21 mouse cellular contexts compared by ENCODE assay signal in the genomic region with DNA sequence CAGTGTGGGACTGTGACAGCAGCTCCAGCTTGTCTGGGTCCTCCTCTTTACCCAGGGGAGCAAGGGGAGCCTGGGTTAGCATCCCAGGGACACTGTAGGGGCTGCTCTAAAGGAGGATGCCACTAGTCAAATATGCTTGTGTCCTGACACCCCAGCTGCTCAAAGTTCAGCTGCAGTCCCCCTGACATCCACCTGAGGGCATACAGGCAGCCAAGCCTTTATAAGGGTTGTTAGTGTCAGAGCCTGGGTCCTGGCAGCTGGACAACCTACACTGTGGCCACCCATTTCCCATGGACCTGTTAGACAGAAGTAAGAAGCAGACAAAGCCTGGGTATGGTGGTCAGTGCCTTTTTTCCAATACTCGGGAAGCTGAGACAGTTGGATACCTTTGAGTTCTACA. TPM values are rescaled to one million over a fixed set of nuclear protein-coding genes. Genes with fewer than 3 reads are reported as not detected.
DNase-seq lines count a peak whose midpoint lies in the region; ATAC-seq and TF ChIP-seq lines count a peak whose summit lies in the region.
"Had no signal": no experiment of that assay in that cellular context is flagged by ENCODE, and none has a peak within 500 bp of the region (broad histone marks: within the 10 kb centered on the region; RNA-seq: fewer than 3 reads in every experiment).

No protein-coding gene starts in this region.

- peak; percentile 48 for TF ChIP-seq CTCF in stomach, postnatal 0 days (IDR thresholded peaks at IDR 0.05; ENCODE audit: low read depth)

- no peak overlapping the region for H3K4me2 ChIP-seq in kidney, embryonic 15.5 days
- no peak overlapping the region for H3K4me2 ChIP-seq in stomach, postnatal 0 days (replicated peaks; ENCODE audit: low read depth)
- H3K4me2 ChIP-seq: embryonic facial prominence, embryonic 12.5 days; heart, embryonic 11.5 days; intestine, embryonic 15.5 days; limb, embryonic 13.5 days; midbrain, embryonic 15.5 days; stomach, embryonic 15.5 days had no signal

- no peaks in the 10 kb centered on the region for H3K36me3 ChIP-seq in kidney, embryonic 15.5 days
- H3K36me3 ChIP-seq in stomach, postnatal 0 days (ENCODE audit: control insufficient read depth, insufficient read depth, low read length) = no peaks in the 10 kb centered on the region
- H3K36me3 ChIP-seq: embryonic facial prominence, embryonic 12.5 days; intestine, embryonic 15.5 days; limb, embryonic 13.5 days; midbrain, embryonic 15.5 days; stomach, embryonic 15.5 days had no signal

- WGBS in kidney, embryonic 15.5 days = 88% methylated on average over 1 of the region's 1 CpGs
- WGBS in stomach, postnatal 0 days = 91% methylated on average over 1 of the region's 1 CpGs

- no peak overlapping the region for H3K27ac ChIP-seq in kidney, embryonic 15.5 days
- H3K27ac ChIP-seq in stomach, postnatal 0 days (replicated peaks) = no peak overlapping the region
- H3K27ac ChIP-seq: embryonic facial prominence, embryonic 12.5 days; intestine, embryonic 15.5 days; limb, embryonic 13.5 days; midbrain, embryonic 15.5 days; stomach, embryonic 15.5 days had no signal

- H3K27me3 ChIP-seq in kidney, embryonic 15.5 days = no peaks in the 10 kb centered on the region
- H3K27me3 ChIP-seq in stomach, postnatal 0 days (ENCODE audit: control insufficient read depth, insufficient read depth, low read length) = no peaks in the 10 kb centered on the region
- H3K27me3 ChIP-seq: embryonic facial prominence, embryonic 12.5 days; intestine, embryonic 15.5 days; limb, embryonic 13.5 days; midbrain, embryonic 15.5 days; stomach, embryonic 15.5 days had no signal

- no peak for TF ChIP-seq EP300 in stomach, postnatal 0 days (optimal IDR thresholded peaks at IDR 0.05)

- H3K9me3 ChIP-seq in kidney, embryonic 15.5 days (replicated peaks) = no peaks in the 10 kb centered on the region
- H3K9me3 ChIP-seq in stomach, postnatal 0 days (ENCODE audit: control insufficient read depth, low read length) = no peaks in the 10 kb centered on the region
- H3K9me3 ChIP-seq: embryonic facial prominence, embryonic 12.5 days; intestine, embryonic 15.5 days; limb, embryonic 13.5 days; midbrain, embryonic 15.5 days; stomach, embryonic 15.5 days had no signal

- DNase-seq in kidney, adult 9 months = peak; percentile 63
- peak; percentile 13 for DNase-seq in thymus, postnatal 4 days
- DNase-seq in thymus, postnatal 10 days (ENCODE audit: low spot score in 2 of 2) = no peak
- peak; percentile 45 to 65 for DNase-seq in kidney, postnatal 25 days
- DNase-seq in stomach, postnatal 0 days (ENCODE audit: low spot score) = no peak
- DNase-seq in gastrocnemius, adult 8-10 months (ENCODE audit: low spot score in 2 of 2) = no peak
- DNase-seq in layer of hippocampus, adult 9-10 months (ENCODE audit: low spot score) = no peak

- H3K4me3 ChIP-seq in kidney, embryonic 15.5 days (replicated peaks) = no peak overlapping the region
- no peak overlapping the region for H3K4me3 ChIP-seq in stomach, postnatal 0 days (ENCODE audit: low read depth, low read length)
- H3K4me3 ChIP-seq: embryonic facial prominence, embryonic 12.5 days; intestine, embryonic 15.5 days; limb, embryonic 13.5 days; midbrain, embryonic 15.5 days; stomach, embryonic 15.5 days had no signal

- no peaks in the 10 kb centered on the region for H3K4me1 ChIP-seq in kidney, embryonic 15.5 days
- no peaks in the 10 kb centered on the region for H3K4me1 ChIP-seq in stomach, postnatal 0 days (replicated peaks; ENCODE audit: control insufficient read depth, insufficient read depth)
- H3K4me1 ChIP-seq: embryonic facial prominence, embryonic 12.5 days; intestine, embryonic 15.5 days; limb, embryonic 13.5 days; midbrain, embryonic 15.5 days; stomach, embryonic 15.5 days had no signal

- no peak; the same call in 1 of the 2 replicates for ATAC-seq in kidney, embryonic 15.5 days (replicated peaks; ENCODE audit: low FRiP score)
- ATAC-seq in stomach, postnatal 0 days (ENCODE audit: low FRiP score, low TSS enrichment) = no peak
- ATAC-seq: intestine, embryonic 15.5 days; midbrain, embryonic 15.5 days had no signal

- H3K9ac ChIP-seq in kidney, embryonic 15.5 days = no peak overlapping the region
- H3K9ac ChIP-seq in stomach, postnatal 0 days (ENCODE audit: low read length) = no peak overlapping the region
- H3K9ac ChIP-seq: embryonic facial prominence, embryonic 12.5 days; intestine, embryonic 15.5 days; limb, embryonic 13.5 days; midbrain, embryonic 15.5 days; stomach, embryonic 15.5 days had no signal

RNA-seq across cellular contexts. Expression of a gene that starts 3.0 kb away (rescaled TPM):
- polyA plus RNA-seq in kidney, embryonic 15.5 days (2015; fragmentation: Nextera tagmentation; extraction: Ambion mirVana) = 0.38 TPM in 1 of 2 replicates, not detected in the other
- polyA plus RNA-seq in stomach, postnatal 0 days (2015; fragmentation: Nextera tagmentation; extraction: Ambion mirVana) = not detected in 2 replicates
- 1 to 10 TPM in 2 of 4 experiments, under 1 TPM in 2; 0.54 to 1.6 (median 1.0) TPM for total RNA-seq in gastrocnemius, adult 8-10 months (2022)
- polyA plus RNA-seq: embryonic facial prominence, embryonic 12.5 days; heart, embryonic 11.5 days; intestine, embryonic 15.5 days; limb, embryonic 13.5 days; neural tube, embryonic 11.5 days; stomach, embryonic 15.5 days had no signal

RNA-seq across cellular contexts. Expression of a gene that starts 17.6 kb away (rescaled TPM):
- not detected in 2 replicates for polyA plus RNA-seq in kidney, embryonic 15.5 days (2015; fragmentation: Nextera tagmentation; extraction: Ambion mirVana)
- polyA plus RNA-seq in stomach, postnatal 0 days (2015; fragmentation: Nextera tagmentation; extraction: Ambion mirVana) = not detected in 2 replicates
- not detected for total RNA-seq in gastrocnemius, adult 8-10 months (2022)
- total RNA-seq: adrenal gland, adult 2 months; heart, postnatal 4 days; left cerebral cortex, adult 8-10 months had no signal
- polyA plus RNA-seq: adrenal gland, adult 2 months; brain, embryonic 14.5 days; embryonic facial prominence, embryonic 12.5 days; forebrain, embryonic 11.5 days; heart, embryonic 11.5 days; intestine, embryonic 15.5 days; limb, embryonic 13.5 days; midbrain, embryonic 15.5 days; neural tube, embryonic 11.5 days; small intestine, adult 2 months; stomach, embryonic 15.5 days had no signal

RNA-seq across cellular contexts. Expression of a gene that starts 27.8 kb away (rescaled TPM):
- polyA plus RNA-seq in kidney, embryonic 15.5 days (2015; fragmentation: Nextera tagmentation; extraction: Ambion mirVana) = not detected in 2 replicates
- not detected in 2 replicates for polyA plus RNA-seq in stomach, postnatal 0 days (2015; fragmentation: Nextera tagmentation; extraction: Ambion mirVana)
- total RNA-seq in gastrocnemius, adult 8-10 months (2022) = not detected
- total RNA-seq: adrenal gland, adult 2 months; heart, postnatal 4 days; left cerebral cortex, adult 8-10 months had no signal
- polyA plus RNA-seq: adrenal gland, adult 2 months; brain, embryonic 14.5 days; embryonic facial prominence, embryonic 12.5 days; forebrain, embryonic 11.5 days; heart, embryonic 11.5 days; intestine, embryonic 15.5 days; limb, embryonic 13.5 days; midbrain, embryonic 15.5 days; neural tube, embryonic 11.5 days; small intestine, adult 2 months; stomach, embryonic 15.5 days had no signal

RNA-seq across cellular contexts. Expression of a gene that starts 33.2 kb away (rescaled TPM):
- polyA plus RNA-seq in kidney, embryonic 15.5 days (2015; fragmentation: Nextera tagmentation; extraction: Ambion mirVana) = 55.2 and 57.1 TPM in 2 replicates
- 35.9 and 38.3 TPM in 2 replicates for polyA plus RNA-seq in stomach, postnatal 0 days (2015; fragmentation: Nextera tagmentation; extraction: Ambion mirVana)
- 10 to 100 TPM; 40.3 to 46.6 (median 42.4) TPM for total RNA-seq in gastrocnemius, adult 8-10 months (2022)

RNA-seq across cellular contexts. Expression of a gene that starts 42.9 kb away (rescaled TPM):
- 19.0 and 19.4 TPM in 2 replicates for polyA plus RNA-seq in kidney, embryonic 15.5 days (2015; fragmentation: Nextera tagmentation; extraction: Ambion mirVana)
- 12.2 and 12.6 TPM in 2 replicates for polyA plus RNA-seq in stomach, postnatal 0 days (2015; fragmentation: Nextera tagmentation; extraction: Ambion mirVana)
- 10 to 100 TPM; 13.6 to 18.5 (median 16.0) TPM for total RNA-seq in gastrocnemius, adult 8-10 months (2022)

Comparison
In these comparisons a context has a peak if more than half of its experiments do, and no peak if none do; other contexts are left out.
1. DNase-seq: peak in kidney, adult 9 months (single experiment), thymus, postnatal 4 days (single experiment) and kidney, postnatal 25 days (2 of 2); none in thymus, postnatal 10 days (0 of 2), stomach, postnatal 0 days (single experiment), gastrocnemius, adult 8-10 months (0 of 2) and layer of hippocampus, adult 9-10 months (single experiment).